Mouse (Mus musculus) ES-Bruce4 (cell line): Measurements from ENCODE around the gene D5Ertd579e.

Source experiments
- CTCF ChIP-seq: IDR thresholded peaks from one replicate; pipeline ENCODE4 v1.8.1; 2011; ENCODE audit warnings: low read depth, low read length
- POLR2A ChIP-seq: IDR thresholded peaks from one replicate; pipeline ENCODE4 v1.8.1; 2011; ENCODE audit warnings: low read length; ENCODE audit not compliant: insufficient read depth

DNA sequence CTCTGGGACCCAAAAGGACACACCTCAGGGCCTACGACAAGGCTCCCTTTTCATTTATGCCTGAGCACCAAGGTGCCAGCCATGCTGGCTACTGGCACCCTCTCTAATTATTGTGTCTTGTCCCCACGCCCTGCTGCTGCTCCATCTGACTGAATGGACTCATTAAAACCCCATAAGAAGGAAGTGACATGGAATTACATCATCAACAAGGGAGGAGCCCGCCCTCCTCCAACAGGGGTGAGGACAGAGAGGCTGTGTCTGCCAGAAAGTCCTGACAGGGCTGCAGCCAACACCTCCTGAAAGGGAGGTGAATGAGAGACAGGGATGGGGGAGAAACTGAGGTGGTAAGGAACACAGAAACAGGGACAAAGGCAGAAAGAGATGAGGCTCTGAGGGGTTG lies 34.9 kb upstream of the D5Ertd579e start:
- TF ChIP-seq POLR2A (no peak), CTCF (no peak)
